Mouse (Mus musculus): Measurements from ENCODE around the gene Samd10. TPM values are rescaled to one million over a fixed set of nuclear protein-coding genes. Genes with fewer than 3 reads are reported as not detected.

Gene Samd10
- total and polyA plus RNA-seq, 2 experiments from 2014 or later = 7.7 to 8.0 TPM

DNA sequence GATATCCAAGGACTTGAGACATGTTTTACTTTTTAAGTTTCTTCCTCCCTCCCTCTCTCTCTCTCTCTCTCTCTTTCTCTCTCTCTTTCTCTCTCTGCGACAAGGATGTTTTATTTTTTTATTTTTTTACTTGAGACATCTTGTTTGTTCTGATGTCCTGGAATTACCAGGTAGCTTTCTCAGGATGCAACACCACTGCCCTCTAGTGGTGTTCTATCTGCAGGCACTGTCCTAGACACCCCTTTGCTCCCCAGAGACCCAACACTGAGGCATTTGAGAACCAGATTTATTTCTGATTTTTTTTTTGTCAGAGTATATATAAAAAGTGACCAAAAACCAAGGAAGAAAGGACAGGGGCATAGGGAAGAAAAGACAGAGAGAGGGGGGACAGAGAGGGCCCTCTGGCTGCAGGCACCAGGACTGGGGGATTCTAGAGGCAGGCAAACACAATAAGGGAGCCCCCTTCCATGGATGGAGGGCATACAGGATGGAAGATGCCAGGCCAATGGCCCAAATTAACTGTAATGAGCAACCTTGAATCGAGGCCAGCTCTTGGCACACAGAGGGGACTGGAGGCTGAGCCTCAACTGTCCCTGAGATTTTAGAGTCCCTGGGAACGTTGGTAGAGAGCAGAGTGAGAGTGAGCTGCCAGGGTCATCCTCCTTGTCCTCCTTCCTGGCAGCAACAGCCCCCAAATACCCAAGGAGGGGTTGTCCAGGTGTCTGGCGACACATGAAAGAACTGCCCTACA, 3.9 kb downstream of the Samd10 start:
- Histone ChIP-seq H3K4me2 (ENCODE audit: low read depth, low read length) (no peak overlapping the region), H3K27me3 (ENCODE audit: control insufficient read depth, insufficient read depth, low read length) (no peaks in the 10 kb centered on the region), H3K9ac (replicated peaks; ENCODE audit: low read depth, low read length) (no peak overlapping the region), H3K27ac (ENCODE audit: low read depth) (no peak overlapping the region), H3K4me3 (ENCODE audit: low read depth, low read length) (no peak overlapping the region), H3K9me3 (replicated peaks; ENCODE audit: control insufficient read depth, low read length) (no peaks in the 10 kb centered on the region), H3K36me3 (replicated peaks; ENCODE audit: control insufficient read depth, insufficient read depth, low read length) (peaks cover 3% of the 10 kb centered on the region; the same call in 1 of the 2 replicates), H3K4me1 (ENCODE audit: control insufficient read depth, insufficient read depth) (peaks cover 25% of the 10 kb centered on the region)
- no peak for ATAC-seq (ENCODE audit: insufficient read depth, low read depth)
- WGBS = 73% methylated on average over 4 of the region's 4 CpGs
- TF ChIP-seq EP300 (IDR thresholded peaks at IDR 0.05; ENCODE audit: low read depth) = no peak
- TF ChIP-seq CTCF (IDR thresholded peaks at IDR 0.05; ENCODE audit: low read depth) = peak; percentile 60
- peak; percentile 33 for DNase-seq (ENCODE audit: low spot score)

GRCm38 (mm10) chr2:181593937-181594336, 5.1 kb downstream of the Samd10 start:
- TF ChIP-seq CTCF (IDR thresholded peaks at IDR 0.05; ENCODE audit: low read depth) (no peak), EP300 (IDR thresholded peaks at IDR 0.05; ENCODE audit: low read depth) (no peak)
- Histone ChIP-seq H3K9ac (replicated peaks; ENCODE audit: low read depth, low read length) (no peak overlapping the region), H3K4me3 (ENCODE audit: low read depth, low read length) (no peak overlapping the region), H3K9me3 (replicated peaks; ENCODE audit: control insufficient read depth, low read length) (no peaks in the 10 kb centered on the region), H3K4me1 (ENCODE audit: control insufficient read depth, insufficient read depth) (peaks cover 22% of the 10 kb centered on the region), H3K27me3 (ENCODE audit: control insufficient read depth, insufficient read depth, low read length) (no peaks in the 10 kb centered on the region), H3K4me2 (ENCODE audit: low read depth, low read length) (no peak overlapping the region), H3K36me3 (replicated peaks; ENCODE audit: control insufficient read depth, insufficient read depth, low read length) (peaks cover 15% of the 10 kb centered on the region), H3K27ac (ENCODE audit: low read depth) (no peak overlapping the region)
- DNase-seq (ENCODE audit: low spot score) = no peak
- ATAC-seq (ENCODE audit: insufficient read depth, low read depth) = no peak

DNA sequence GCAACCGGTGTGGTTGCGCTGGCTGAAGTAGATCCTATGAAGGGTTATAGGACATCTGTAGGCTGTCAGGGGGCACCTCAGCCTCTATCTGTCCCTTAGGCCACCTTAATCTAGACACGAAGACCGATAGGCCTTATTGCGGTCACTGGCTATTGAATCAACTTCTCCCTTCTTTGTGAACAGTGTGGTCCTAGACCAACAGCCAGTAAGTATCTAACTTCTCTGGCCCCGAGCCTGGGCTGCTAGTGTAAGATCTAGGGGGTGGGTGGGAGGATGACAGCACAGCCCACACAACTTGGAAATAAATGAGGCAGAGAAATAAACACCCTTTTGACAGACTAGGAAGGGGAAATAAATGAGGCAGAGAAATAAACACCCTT, 6.0 kb downstream of the Samd10 start:
- H3K9ac ChIP-seq (replicated peaks; ENCODE audit: low read depth, low read length) = peak overlapping the region; percentile 89
- whole genome bisulfite sequencing = 3% methylated on average over 6 of the region's 6 CpGs
- peaks cover 17% of the 10 kb centered on the region for H3K4me1 ChIP-seq (ENCODE audit: control insufficient read depth, insufficient read depth)
- peak overlapping the region; percentile 81 for H3K4me3 ChIP-seq (ENCODE audit: low read depth, low read length)
- peak overlapping the region; percentile 87 for H3K4me2 ChIP-seq (ENCODE audit: low read depth, low read length)
- peak overlapping the region; percentile 80 for H3K27ac ChIP-seq (ENCODE audit: low read depth)
- DNase-seq (ENCODE audit: low spot score) (no peak), ATAC-seq (ENCODE audit: insufficient read depth, low read depth) (peak; percentile 22)
- H3K36me3 ChIP-seq (replicated peaks; ENCODE audit: control insufficient read depth, insufficient read depth, low read length) = peaks cover 21% of the 10 kb centered on the region
- H3K27me3 ChIP-seq (ENCODE audit: control insufficient read depth, insufficient read depth, low read length) = no peaks in the 10 kb centered on the region
- TF ChIP-seq EP300 (IDR thresholded peaks at IDR 0.05; ENCODE audit: low read depth) (no peak), CTCF (IDR thresholded peaks at IDR 0.05; ENCODE audit: low read depth) (no peak)
- no peaks in the 10 kb centered on the region for H3K9me3 ChIP-seq (replicated peaks; ENCODE audit: control insufficient read depth, low read length)

DNA sequence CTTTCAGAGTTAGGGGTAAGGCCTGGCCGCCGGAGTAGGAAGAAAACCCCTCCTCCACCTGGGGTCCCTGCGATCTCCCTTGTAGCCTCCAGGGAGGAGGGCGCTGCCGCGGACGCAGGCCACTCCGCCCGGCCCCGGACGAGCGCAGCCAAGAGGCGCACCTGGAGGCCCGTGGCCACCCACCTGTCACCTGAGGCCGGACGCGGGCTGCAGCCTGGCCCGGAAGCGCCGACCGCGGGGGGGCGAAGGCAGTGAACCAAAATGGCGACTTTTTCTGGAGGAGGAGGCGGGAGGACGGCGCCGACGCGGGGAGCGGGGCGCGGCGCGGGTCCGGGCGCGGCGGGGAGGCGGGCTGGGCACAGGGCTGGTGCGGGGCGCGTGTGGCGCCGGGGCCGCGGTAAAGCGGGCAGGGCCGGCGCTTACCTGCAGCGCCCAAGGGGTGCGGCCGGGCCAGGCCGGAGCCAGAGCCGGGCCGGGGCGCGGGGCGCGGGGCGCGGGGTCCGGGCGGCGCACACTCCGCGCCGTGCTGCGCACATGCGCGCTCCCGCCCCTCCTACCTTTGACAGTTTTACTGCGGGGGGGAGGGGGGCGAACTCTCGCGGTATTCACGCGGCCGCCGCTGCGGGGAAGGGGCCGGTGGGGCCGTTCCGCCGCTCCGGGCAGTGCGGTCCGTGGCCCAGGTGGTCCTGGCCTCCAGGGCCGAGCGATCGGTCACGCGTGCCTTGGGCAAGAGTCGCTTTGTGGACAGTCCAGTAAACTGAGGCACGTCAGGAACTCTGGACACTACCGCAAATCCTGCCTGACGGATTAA, 6.6 kb downstream of the Samd10 start, which contains the start of gene Zfp512b:
TSS of gene Zfp512b (minus strand) at position 573 of the 811 bp plus-strand sequence.
- Histone ChIP-seq H3K9me3 (replicated peaks; ENCODE audit: control insufficient read depth, low read length) (no peaks in the 10 kb centered on the region), H3K4me3 (ENCODE audit: low read depth, low read length) (peak within 1 kb of the TSS; percentile 81), H3K9ac (replicated peaks; ENCODE audit: low read depth, low read length) (peak within 1 kb of the TSS; percentile 89), H3K4me2 (ENCODE audit: low read depth, low read length) (peak within 1 kb of the TSS; percentile 87), H3K27me3 (ENCODE audit: control insufficient read depth, insufficient read depth, low read length) (no peaks in the 10 kb centered on the region), H3K36me3 (replicated peaks; ENCODE audit: control insufficient read depth, insufficient read depth, low read length) (peaks cover 27% of the 10 kb centered on the region), H3K27ac (ENCODE audit: low read depth) (peak within 1 kb of the TSS; percentile 80), H3K4me1 (ENCODE audit: control insufficient read depth, insufficient read depth) (peaks cover 16% of the 10 kb centered on the region)
- TF ChIP-seq EP300 (IDR thresholded peaks at IDR 0.05; ENCODE audit: low read depth) (no peak), CTCF (IDR thresholded peaks at IDR 0.05; ENCODE audit: low read depth) (no peak)
- DNase-seq (ENCODE audit: low spot score) (no peak), ATAC-seq (ENCODE audit: insufficient read depth, low read depth) (peak; percentile 87)
- under 1% methylated on average over 62 of the region's 97 CpGs for WGBS

DNA sequence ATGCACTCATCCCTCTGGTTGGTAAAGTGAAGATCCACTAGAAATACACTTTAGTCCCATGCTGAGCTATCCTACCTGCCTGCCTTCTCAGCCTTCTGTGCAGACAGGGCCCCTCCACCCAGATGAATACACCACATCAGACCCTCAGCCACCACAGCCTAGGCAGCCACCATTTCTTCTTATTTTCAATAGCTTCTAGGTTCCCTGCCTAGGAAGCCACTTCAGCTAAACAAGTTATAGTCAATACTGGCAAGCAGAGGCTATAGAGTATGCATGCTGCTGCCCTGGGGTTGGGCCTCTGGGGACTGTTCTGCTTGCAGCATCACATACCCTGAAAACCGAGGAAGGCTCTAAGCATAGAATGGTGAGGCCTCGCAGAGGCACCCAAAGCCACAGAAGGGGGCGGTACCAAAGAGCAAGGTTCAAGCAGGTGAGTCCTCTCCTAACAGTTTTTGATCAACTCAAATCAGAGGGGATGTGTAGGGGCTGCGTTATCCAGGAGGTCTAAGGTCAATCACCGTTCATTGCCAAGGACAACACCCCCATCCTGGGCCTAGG, 7.4 kb downstream of the Samd10 start, which contains the start of gene Prpf6:
TSS of gene Prpf6 (plus strand) at position 341 of the 558 bp plus-strand sequence.
- Histone ChIP-seq H3K9me3 (replicated peaks; ENCODE audit: control insufficient read depth, low read length) (no peaks in the 10 kb centered on the region), H3K4me3 (ENCODE audit: low read depth, low read length) (peak within 1 kb of the TSS; percentile 81), H3K27me3 (ENCODE audit: control insufficient read depth, insufficient read depth, low read length) (no peaks in the 10 kb centered on the region), H3K27ac (ENCODE audit: low read depth) (peak within 1 kb of the TSS; percentile 80), H3K36me3 (replicated peaks; ENCODE audit: control insufficient read depth, insufficient read depth, low read length) (peaks cover 32% of the 10 kb centered on the region), H3K4me2 (ENCODE audit: low read depth, low read length) (peak within 1 kb of the TSS; percentile 87), H3K4me1 (ENCODE audit: control insufficient read depth, insufficient read depth) (peaks cover 16% of the 10 kb centered on the region), H3K9ac (replicated peaks; ENCODE audit: low read depth, low read length) (peak within 1 kb of the TSS; percentile 89)
- 15% methylated on average over 5 of the region's 5 CpGs for WGBS
- no peak for ATAC-seq (ENCODE audit: insufficient read depth, low read depth)
- no peak for DNase-seq (ENCODE audit: low spot score)
- TF ChIP-seq EP300 (IDR thresholded peaks at IDR 0.05; ENCODE audit: low read depth) (no peak), CTCF (IDR thresholded peaks at IDR 0.05; ENCODE audit: low read depth) (no peak)
